Mouse (Mus musculus) cerebellum, adult 11-12 months (tissue): ENCODE results near the gene Haus5.

ENCODE experiments used
- DNase-seq: peaks from one replicate; pipeline ENCODE4 v3.0.0; 2022

Haus5 gene

GRCm38 (mm10) chr7:30664529-30665200 is at the start of gene Haus5:
Gene Haus5, minus strand, starts transcription at chr7:30664994.
- peak; percentile 88 for DNase-seq

DNA sequence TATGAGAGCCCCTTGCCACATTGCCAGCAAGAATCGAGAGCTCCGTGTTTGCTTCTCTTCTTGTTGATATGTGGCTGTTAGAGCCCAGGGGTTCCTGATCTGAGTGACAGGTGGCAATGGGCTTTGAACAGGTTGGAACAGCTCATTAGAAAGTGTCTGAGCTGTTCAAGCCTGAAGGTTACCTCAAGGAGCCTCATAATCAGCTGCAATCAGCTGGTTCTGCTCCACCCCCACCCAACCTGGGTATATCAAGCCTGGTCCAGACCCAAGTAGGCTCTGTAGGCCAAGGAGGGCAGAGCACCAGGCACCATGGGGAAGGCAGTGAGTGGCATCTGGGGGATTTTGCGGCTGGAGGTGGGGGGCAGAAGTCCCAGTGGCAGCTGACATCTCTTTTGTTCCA is 47.1 kb upstream of the Haus5 start, which contains the start of gene Atp4a:
Atp4a (plus strand) TSS at position 268 of the 400 bp plus-strand sequence.
- no peak for DNase-seq

DNA sequence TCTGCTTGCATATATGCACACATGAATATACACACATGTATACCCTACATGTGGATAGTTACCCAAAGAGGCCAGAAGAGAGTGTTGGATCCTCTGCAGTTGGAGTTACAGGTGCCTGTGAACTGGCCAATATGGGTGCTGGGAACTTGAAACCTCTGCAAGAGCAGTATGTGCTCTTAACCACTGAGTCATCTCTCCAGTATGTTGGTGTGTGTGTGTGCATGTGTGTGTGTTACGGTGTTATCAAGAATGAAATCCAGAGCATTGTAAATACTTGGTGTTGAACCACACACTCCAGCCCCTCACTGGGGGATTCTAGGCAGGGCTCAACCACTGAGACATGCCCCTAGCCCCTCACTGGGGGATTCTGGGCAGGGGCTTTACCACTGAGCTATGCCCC is 42.6 kb upstream of the Haus5 start:
- DNase-seq = no peak

GRCm38 (mm10) chr7:30706214-30706882 is 41.6 kb upstream of the Haus5 start:
- no peak for DNase-seq

GRCm38 (mm10) chr7:30698589-30698988 is 33.8 kb upstream of the Haus5 start, which contains the start of gene 2200002J24Rik:
Gene 2200002J24Rik, plus strand, starts transcription at chr7:30698926.
- DNase-seq = no peak

DNA sequence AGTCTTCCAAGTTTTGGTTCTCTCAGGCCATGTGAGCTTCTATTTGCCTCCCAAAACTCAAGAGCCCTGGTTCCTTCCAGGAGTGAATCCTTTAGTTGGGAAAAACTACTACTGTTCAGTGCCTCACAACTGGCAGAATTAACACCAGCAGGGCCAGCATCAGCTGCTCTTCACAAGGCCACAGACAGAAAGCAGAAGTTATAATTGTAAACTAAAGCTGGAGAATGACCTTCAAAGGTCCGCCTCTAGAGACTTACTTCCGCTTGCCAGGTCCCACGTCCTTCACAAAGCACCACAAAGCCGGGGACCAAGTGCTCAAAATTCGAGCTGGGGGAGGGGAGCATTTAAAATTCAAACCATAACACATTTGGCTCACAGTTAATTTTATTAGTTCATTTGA is 33.3 kb upstream of the Haus5 start:
- DNase-seq = no peak

DNA sequence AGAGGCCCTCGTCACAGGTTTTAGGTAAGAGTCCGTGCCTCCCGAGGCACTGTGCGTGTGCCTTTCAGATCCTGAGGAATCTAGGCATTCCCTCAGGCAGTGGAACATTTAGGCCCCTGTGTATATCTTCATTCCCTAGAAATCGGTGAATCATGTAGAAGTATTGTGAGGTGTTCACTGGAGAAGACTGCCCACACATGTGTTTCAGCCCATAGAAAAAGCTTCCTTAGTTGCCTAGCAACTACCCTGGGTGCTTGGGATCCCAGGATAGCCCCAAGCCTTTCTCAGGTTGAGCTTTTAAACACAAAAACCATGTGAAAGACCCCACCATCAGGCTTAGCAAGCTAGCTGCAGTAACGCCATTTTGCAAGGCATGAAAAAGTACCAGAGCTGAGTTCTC is 23.5 kb upstream of the Haus5 start:
- DNase-seq = no peak

GRCm38 (mm10) chr7:30683425-30683824 is 18.6 kb upstream of the Haus5 start:
- no peak for DNase-seq

DNA sequence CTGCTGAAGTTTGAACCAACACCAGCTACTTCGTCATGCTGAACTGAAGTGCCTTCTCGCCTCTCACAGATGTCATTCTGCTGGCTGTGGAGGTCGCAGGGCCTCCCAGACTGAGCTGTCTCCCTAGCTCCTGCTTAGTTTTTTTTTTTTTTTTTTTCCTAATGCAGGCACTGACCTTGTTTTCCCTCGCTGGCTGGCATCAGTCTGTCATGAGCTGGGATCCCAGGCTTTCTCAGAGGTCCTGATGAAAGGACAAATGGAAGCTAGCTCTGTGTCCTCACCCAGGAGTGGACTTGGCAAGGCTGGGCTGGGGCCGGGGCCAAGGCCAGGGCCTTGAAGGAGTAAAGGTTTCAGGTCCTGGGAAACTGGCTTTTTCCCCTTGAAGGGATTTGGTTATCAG is 17.1 kb upstream of the Haus5 start:
- no peak for DNase-seq

DNA sequence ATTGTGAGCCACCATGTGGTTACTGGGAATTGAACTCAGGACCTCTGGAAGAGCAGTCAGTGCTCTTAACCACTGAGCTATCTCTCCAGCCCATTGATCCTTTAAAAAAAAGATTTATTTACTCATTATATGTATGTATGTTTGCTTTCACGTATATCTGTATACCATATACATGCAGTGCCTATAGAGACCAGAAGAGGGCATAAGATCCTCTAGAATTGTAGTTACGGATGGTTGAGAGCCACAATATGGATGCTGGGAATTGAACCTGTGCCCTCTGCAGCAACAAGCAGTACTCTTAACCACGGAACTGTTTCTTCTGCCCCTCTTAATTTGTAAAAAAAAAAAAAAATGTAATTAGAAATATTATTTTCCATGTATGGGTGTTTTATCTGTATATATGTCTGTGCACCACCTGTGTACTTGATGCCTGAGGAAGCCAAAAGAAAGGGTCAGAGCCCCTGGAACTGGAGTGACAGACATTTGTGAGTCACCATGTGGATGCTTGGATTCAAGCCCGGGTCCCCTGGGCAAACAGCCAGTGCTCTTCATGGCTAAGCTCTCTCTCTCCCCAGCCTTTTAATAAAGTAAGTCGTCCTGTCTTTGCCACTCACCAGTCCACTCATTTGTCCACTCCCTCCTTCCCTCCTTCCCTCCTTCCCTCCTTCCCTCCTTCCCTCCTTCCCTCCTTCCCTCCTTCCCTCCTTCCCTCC is 13.6 kb upstream of the Haus5 start:
- DNase-seq = no peak

DNA sequence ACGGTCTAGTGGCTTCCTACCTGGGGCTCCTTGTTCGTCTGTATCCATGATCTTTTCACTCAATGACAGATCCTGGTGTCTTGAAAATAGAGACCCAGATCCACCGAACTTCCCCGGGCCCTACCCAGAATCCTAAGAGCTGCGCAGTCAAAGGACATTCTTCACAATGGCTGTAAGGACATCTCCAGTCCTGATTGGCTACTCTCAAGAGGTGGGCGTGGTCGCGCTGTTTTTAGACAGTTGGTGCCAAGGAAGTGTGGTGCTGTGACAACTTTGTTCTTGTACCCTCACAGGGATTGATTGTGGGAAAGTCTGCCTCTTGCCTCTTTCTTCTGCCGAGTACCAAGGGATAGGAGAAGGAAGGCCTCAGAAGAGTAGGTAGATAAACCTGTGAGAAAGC is 6.7 kb upstream of the Haus5 start, which contains the start of gene Pmis2:
Pmis2 (minus strand) TSS at position 126 of the 400 bp plus-strand sequence.
- no peak for DNase-seq

DNA sequence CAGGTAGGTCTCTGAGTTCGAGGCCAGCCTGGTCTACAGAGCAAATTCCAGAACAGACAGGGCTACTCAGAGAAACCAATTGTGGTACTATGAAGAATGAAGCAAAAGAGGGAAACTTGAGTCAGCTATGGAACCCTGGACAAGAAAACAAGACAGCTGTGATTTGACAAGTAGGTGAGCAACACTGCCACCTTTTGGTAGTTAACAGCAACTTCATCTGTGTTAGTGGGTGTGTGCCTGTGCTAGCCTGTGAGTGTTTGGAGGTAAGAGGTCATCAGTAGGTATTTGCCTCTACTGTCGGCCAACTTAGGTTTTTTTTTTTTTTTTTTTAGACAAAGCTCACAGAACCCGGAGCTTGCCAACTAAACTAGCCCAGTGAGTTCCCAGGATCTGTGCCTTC is 4.4 kb upstream of the Haus5 start:
- no peak for DNase-seq

GRCm38 (mm10) chr7:30665321-30665720 is 527 bp upstream of the Haus5 start:
- no peak for DNase-seq

DNA sequence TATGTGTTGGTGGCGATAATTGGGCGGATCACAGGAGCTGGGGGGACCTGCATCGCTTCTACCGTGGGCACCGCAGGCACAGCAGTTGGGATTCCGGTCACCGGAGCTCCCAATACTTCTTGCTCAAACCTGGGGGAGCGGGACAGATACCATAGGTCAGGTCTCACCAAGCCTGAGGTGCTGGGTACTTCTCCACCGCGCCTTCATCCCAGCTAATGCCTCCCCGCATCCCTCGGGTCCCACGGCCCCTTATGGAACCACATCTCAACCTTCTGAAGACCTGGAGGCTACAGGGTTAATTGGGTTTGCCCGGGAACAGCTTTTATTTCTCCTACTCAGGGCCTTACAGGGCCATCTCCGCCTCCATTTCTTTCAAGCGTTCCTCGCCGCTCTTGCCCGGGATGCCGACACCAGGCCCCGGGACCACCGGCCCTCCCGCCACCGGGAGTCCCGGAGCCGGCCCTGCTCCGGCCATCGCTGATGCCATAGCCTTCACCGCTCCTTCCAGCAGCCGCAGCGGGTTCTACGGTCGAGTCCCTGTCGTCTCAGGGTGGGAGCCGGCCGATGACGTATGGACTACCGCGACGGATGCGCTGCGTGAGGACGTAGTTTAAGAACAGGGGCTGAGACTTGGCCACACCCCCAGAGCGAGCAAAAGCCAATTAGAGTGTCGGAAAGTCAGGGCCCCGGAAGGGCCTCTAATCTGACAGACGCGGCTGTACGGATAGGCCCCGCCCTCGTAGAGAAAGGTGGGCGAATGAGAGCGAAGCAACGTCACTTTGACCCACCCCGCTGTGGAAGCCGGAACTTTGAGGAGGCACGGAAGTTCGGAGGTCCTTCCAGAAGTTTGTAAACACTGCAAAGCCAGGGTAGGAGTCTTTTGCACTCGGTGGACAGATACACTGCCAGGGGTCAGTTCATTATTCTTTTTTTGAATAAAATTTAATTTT is 14.9 kb downstream of the Haus5 start, which contains the start of gene Rbm42:
Rbm42 (minus strand) TSS at position 727 of the 950 bp plus-strand sequence.
- peak; percentile 99 for DNase-seq

DNA sequence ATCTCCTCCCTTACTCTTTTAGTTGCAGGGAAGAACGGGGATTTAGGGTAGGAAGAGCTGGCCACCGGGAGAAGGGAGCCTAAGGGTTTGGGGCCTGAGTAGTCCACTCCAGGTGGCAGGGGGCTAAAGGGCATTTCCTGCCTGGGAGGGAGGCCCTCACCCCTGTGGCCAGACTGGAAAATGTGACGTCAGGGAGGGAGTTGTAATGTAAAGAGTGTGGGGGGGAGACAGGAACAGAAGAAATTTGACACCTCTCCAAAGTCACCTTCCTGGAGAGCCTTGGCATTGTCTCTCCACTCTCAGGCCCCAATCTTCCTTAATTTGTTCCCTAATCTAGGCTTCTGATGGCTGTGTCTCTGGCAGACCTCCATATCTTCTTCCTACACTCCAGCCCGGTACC is 25.7 kb downstream of the Haus5 start:
- DNase-seq = no peak

GRCm38 (mm10) chr7:30636395-30636794 is 28.4 kb downstream of the Haus5 start:
- no peak for DNase-seq

- no peak for DNase-seq
These were observed 29.0 kb downstream of the Haus5 start, which contains the start of gene Etv2 for GRCm38 (mm10) chr7:30635752-30636151. Gene Etv2, minus strand, starts transcription at chr7:30635852.

DNA sequence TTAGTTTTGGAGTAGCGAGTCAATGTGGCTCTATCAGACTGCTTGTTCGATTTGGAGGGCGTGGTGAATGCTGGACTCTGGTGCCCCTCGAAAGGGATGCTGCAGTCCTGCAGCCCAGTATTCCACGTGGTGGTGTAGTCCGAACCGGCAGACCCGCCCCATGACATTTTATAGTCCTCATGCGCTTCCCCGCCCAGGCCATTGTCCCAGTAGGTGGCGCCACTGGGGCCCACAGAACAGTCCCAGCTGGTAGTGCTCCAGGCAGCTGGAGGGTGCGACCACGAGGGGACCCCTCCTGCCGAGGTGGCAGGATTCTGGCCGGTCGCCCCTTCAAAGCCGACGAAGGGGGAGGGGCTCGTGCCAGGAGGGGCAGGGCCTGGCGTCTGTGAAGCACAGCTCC is 30.2 kb downstream of the Haus5 start:
- no peak for DNase-seq

DNA sequence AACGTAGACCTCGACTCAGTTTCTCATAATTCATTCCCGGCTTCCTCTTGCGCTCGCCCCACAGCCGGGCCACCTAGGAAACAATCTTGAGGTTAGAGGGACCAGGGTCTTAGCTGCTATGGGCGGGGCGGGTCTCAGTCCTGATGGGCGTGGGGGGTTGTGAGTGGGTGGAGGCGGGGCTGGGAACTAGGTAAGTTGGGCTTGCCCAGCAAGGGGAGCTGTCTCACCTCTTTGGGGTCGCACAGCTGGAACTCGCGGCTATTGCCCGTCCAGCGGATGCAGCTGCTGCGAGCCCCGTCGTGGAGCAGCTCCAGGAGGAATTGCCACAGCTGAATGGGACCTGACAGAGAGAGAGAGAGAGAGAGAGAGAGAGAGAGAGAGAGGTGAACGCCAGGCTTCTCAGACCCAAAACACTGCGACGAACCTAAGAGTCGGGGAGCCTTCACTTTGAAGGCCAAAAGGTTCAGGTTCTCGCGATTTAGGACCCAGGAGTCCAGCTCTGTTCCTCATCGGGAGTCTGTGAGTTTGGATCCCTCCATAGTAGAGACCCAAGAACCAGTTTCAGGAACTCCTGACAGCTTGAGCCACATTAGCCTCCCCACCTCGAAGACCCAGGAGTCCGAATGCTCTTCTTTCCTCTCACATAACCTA is 30.9 kb downstream of the Haus5 start:
- DNase-seq = no peak

DNA sequence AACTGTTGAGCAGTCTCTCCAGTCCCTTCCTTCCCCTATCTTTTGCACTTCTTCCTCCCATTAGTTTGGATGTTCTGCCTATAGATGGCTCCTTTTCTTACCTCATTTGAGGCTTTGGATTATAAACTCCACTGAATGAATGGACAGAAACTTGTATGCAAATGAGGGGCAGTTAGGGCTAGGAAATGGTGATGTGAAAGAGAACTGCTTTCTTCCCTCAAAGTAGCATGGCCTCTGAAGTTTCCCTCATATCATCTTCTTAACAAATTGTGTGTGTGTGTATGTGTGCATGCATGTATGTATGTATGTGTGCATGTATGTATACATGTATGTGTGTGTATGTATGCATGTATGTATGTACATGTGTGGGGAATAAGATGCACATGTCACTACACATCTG is 35.8 kb downstream of the Haus5 start:
- DNase-seq = no peak

GRCm38 (mm10) chr7:30626647-30627046 is 38.1 kb downstream of the Haus5 start:
- no peak for DNase-seq
